Comparison of ENCODE assay signal across 13 mouse cellular contexts in genomic region chr5:30769075-30769474, GRCm38 (mm10). TPM values are rescaled to one million over a fixed set of nuclear protein-coding genes. Genes with fewer than 3 reads are reported as not detected.
DNase-seq lines count a peak whose midpoint lies in the region; ATAC-seq and TF ChIP-seq lines count a peak whose summit lies in the region.
"Had no signal": no experiment of that assay in that cellular context is flagged by ENCODE, and none has a peak within 500 bp of the region (broad histone marks: within the 10 kb centered on the region; RNA-seq: fewer than 3 reads in every experiment).

No protein-coding gene starts in this region.

- TF ChIP-seq EP300 in heart, postnatal 0 days (IDR thresholded peaks at IDR 0.05; ENCODE audit: low read depth) = no peak

- no peaks in the 10 kb centered on the region for H3K36me3 ChIP-seq in heart, postnatal 0 days (replicated peaks; ENCODE audit: control insufficient read depth, insufficient read depth, low read length)
- peaks cover 14% of the 10 kb centered on the region for H3K36me3 ChIP-seq in midbrain, embryonic 14.5 days (ENCODE audit: control insufficient read depth, insufficient read depth, low read length)
- peaks cover 66% of the 10 kb centered on the region for H3K36me3 ChIP-seq in midbrain, embryonic 10.5 days
- no peaks in the 10 kb centered on the region for H3K36me3 ChIP-seq in intestine, embryonic 16.5 days (ENCODE audit: control insufficient read depth, insufficient read depth, low read length)

- H3K4me2 ChIP-seq in heart, postnatal 0 days (ENCODE audit: low read depth, low read length) = 0 out of 2 replicates have a peak overlapping the region, but pooled peaks have one; percentile 20
- no peak overlapping the region for H3K4me2 ChIP-seq in midbrain, embryonic 14.5 days (ENCODE audit: low read length)
- no peak overlapping the region for H3K4me2 ChIP-seq in intestine, embryonic 16.5 days (ENCODE audit: low read depth, low read length)

- no peak for TF ChIP-seq POLR2A in olfactory bulb, adult 2 months (IDR thresholded peaks at IDR 0.05; ENCODE audit: insufficient read depth, low read depth, low read length)

- H3K4me3 ChIP-seq in heart, postnatal 0 days (ENCODE audit: low read depth, low read length) = no peak overlapping the region
- no peak overlapping the region for H3K4me3 ChIP-seq in midbrain, embryonic 14.5 days (replicated peaks; ENCODE audit: low read depth, low read length)
- no peak overlapping the region for H3K4me3 ChIP-seq in midbrain, embryonic 10.5 days
- no peak overlapping the region for H3K4me3 ChIP-seq in intestine, embryonic 16.5 days (ENCODE audit: low read length)
- no peak overlapping the region for H3K4me3 ChIP-seq in olfactory bulb, adult 2 months (ENCODE audit: insufficient read depth, low read depth, low read length)
- no peak overlapping the region for H3K4me3 ChIP-seq in gastrocnemius, adult 2 months
- H3K4me3 ChIP-seq: erythroblast, embryonic 14.5 days; myocyte had no signal

- TF ChIP-seq CTCF in heart, postnatal 0 days (IDR thresholded peaks at IDR 0.05; ENCODE audit: low read depth) = no peak
- TF ChIP-seq CTCF in olfactory bulb, adult 2 months (IDR thresholded peaks at IDR 0.05; ENCODE audit: insufficient read depth, low read depth, low read length) = no peak
- TF ChIP-seq CTCF in gastrocnemius, adult 2 months (IDR thresholded peaks at IDR 0.05) = no peak

- H3K27me3 ChIP-seq in heart, postnatal 0 days (ENCODE audit: control insufficient read depth, insufficient read depth, low read length) = peaks cover 6% of the 10 kb centered on the region; the same call in 1 of the 2 replicates
- H3K27me3 ChIP-seq in midbrain, embryonic 14.5 days (ENCODE audit: control insufficient read depth, insufficient read depth, low read length) = no peaks in the 10 kb centered on the region
- H3K27me3 ChIP-seq in midbrain, embryonic 10.5 days (ENCODE audit: low read depth, poor library complexity, severe bottlenecking) = peaks cover 6% of the 10 kb centered on the region
- no peaks in the 10 kb centered on the region for H3K27me3 ChIP-seq in intestine, embryonic 16.5 days (replicated peaks; ENCODE audit: control insufficient read depth, insufficient read depth, low read length)

- peaks cover 24% of the 10 kb centered on the region for H3K4me1 ChIP-seq in heart, postnatal 0 days (ENCODE audit: control insufficient read depth, insufficient read depth)
- H3K4me1 ChIP-seq in midbrain, embryonic 14.5 days (ENCODE audit: control insufficient read depth, insufficient read depth, low read length) = peaks cover 52% of the 10 kb centered on the region
- peaks cover 52% of the 10 kb centered on the region for H3K4me1 ChIP-seq in midbrain, embryonic 10.5 days
- peaks cover 14% of the 10 kb centered on the region for H3K4me1 ChIP-seq in intestine, embryonic 16.5 days (ENCODE audit: control insufficient read depth, insufficient read depth, low read length)
- peaks cover 58% of the 10 kb centered on the region for H3K4me1 ChIP-seq in olfactory bulb, adult 2 months (ENCODE audit: control insufficient read depth, insufficient read depth, low read length)

- no peak for DNase-seq in heart, postnatal 0 days (ENCODE audit: low spot score)
- DNase-seq in heart, adult 9 months (ENCODE audit: low spot score in 2 of 2) = no peak
- no peak for DNase-seq in midbrain, embryonic 14.5 days
- DNase-seq in midbrain, embryonic 10.5 days (ENCODE audit: low spot score) = no peak
- no peak for DNase-seq in gastrocnemius, adult 2 months
- DNase-seq: cerebellum, adult 11-12 months; thymus, postnatal 4 days had no signal

- no peak overlapping the region for H3K27ac ChIP-seq in heart, postnatal 0 days (ENCODE audit: low read depth)
- H3K27ac ChIP-seq in midbrain, embryonic 14.5 days (replicated peaks; ENCODE audit: low read depth, low read length) = peak overlapping the region; percentile 72; the same call in 1 of the 2 replicates
- H3K27ac ChIP-seq in midbrain, embryonic 10.5 days (replicated peaks) = no peak overlapping the region
- H3K27ac ChIP-seq in intestine, embryonic 16.5 days (ENCODE audit: low read length) = no peak overlapping the region
- 0 out of 2 replicates have a peak overlapping the region, but pooled peaks have one; percentile 10 for H3K27ac ChIP-seq in olfactory bulb, adult 2 months (ENCODE audit: insufficient read depth, low read depth, low read length)
- no peak overlapping the region for H3K27ac ChIP-seq in gastrocnemius, adult 2 months
- H3K27ac ChIP-seq: liver, embryonic 14.5 days had no signal

- 60% methylated on average over 9 of the region's 9 CpGs for WGBS in heart, postnatal 0 days
- 68% methylated on average over 9 of the region's 9 CpGs for WGBS in midbrain, embryonic 14.5 days
- WGBS in midbrain, embryonic 10.5 days = 91% methylated on average over 9 of the region's 9 CpGs
- WGBS in intestine, embryonic 16.5 days = 75% methylated on average over 9 of the region's 9 CpGs
- 65% methylated on average over 9 of the region's 9 CpGs for WGBS in olfactory bulb, adult 2 months

- no peaks in the 10 kb centered on the region for H3K9me3 ChIP-seq in heart, postnatal 0 days (replicated peaks; ENCODE audit: control insufficient read depth, low read length)
- no peaks in the 10 kb centered on the region for H3K9me3 ChIP-seq in midbrain, embryonic 14.5 days (ENCODE audit: control insufficient read depth, low read length)
- H3K9me3 ChIP-seq in midbrain, embryonic 10.5 days (replicated peaks) = no peaks in the 10 kb centered on the region
- H3K9me3 ChIP-seq in intestine, embryonic 16.5 days (ENCODE audit: control insufficient read depth, low read length) = no peaks in the 10 kb centered on the region

- intact Hi-C loops in gastrocnemius, adult 2 months (cut with DNase I) = no loop called here

- no peak for ATAC-seq in heart, postnatal 0 days (ENCODE audit: insufficient read depth, low read depth)
- no peak; the same call in 1 of the 2 replicates for ATAC-seq in midbrain, embryonic 14.5 days (ENCODE audit: low FRiP score, low TSS enrichment)
- ATAC-seq in intestine, embryonic 16.5 days = peak; percentile 45; the same call in 1 of the 2 replicates
- ATAC-seq: activated CD4-positive, CD25-positive, alpha-beta regulatory T cell, adult 4 months had no signal

- no peak overlapping the region for H3K9ac ChIP-seq in heart, postnatal 0 days (replicated peaks; ENCODE audit: low read depth, low read length)
- no peak overlapping the region for H3K9ac ChIP-seq in midbrain, embryonic 14.5 days (replicated peaks; ENCODE audit: low read length)
- H3K9ac ChIP-seq in intestine, embryonic 16.5 days (ENCODE audit: low read depth, low read length) = no peak overlapping the region
- H3K9ac ChIP-seq: liver, embryonic 14.5 days had no signal

RNA-seq across cellular contexts. Expression of gene Mapre3, which starts 45.4 kb away (rescaled TPM):
- total RNA-seq in heart, postnatal 0 days (2014; rRNA removed; ENCODE audit: low replicate concordance) = 5.3 and 11.9 TPM in 2 replicates
- polyA plus RNA-seq in heart, postnatal 0 days (2015; fragmentation: Nextera tagmentation; extraction: Ambion mirVana) = 15.8 TPM in 2 replicates
- 125 and 129 TPM in 2 replicates for polyA plus RNA-seq in midbrain, embryonic 14.5 days (2014; fragmentation: Nextera tagmentation; extraction: Ambion mirVana)
- 22.9 and 38.2 TPM in 2 replicates for polyA plus RNA-seq in midbrain, embryonic 10.5 days (2016; fragmentation: Nextera tagmentation; extraction: Ambion mirVana)
- 14.0 and 15.4 TPM in 2 replicates for polyA plus RNA-seq in intestine, embryonic 16.5 days (2015; fragmentation: Nextera tagmentation; extraction: Ambion mirVana)
- not detected in 2 replicates for polyA plus RNA-seq in olfactory bulb, adult 2 months (2012; ENCODE audit: insufficient read depth, insufficient read length, low replicate concordance, missing spikeins)
- 10 to 100 TPM; 72.0 to 90.4 TPM for total RNA-seq in gastrocnemius, adult 2 months (2021)

RNA-seq across cellular contexts. Expression of gene Dpysl5, which starts 57.7 kb away (rescaled TPM):
- total RNA-seq in heart, postnatal 0 days (2014; rRNA removed; ENCODE audit: low replicate concordance) = 3.7 and 4.7 TPM in 2 replicates
- 0.71 and 0.83 TPM in 2 replicates for polyA plus RNA-seq in heart, postnatal 0 days (2015; fragmentation: Nextera tagmentation; extraction: Ambion mirVana)
- polyA plus RNA-seq in midbrain, embryonic 14.5 days (2014; fragmentation: Nextera tagmentation; extraction: Ambion mirVana) = 219 and 240 TPM in 2 replicates
- 90.7 and 126 TPM in 2 replicates for polyA plus RNA-seq in midbrain, embryonic 10.5 days (2016; fragmentation: Nextera tagmentation; extraction: Ambion mirVana)
- 5.7 and 6.1 TPM in 2 replicates for polyA plus RNA-seq in intestine, embryonic 16.5 days (2015; fragmentation: Nextera tagmentation; extraction: Ambion mirVana)
- polyA plus RNA-seq in olfactory bulb, adult 2 months (2012; ENCODE audit: insufficient read depth, insufficient read length, low replicate concordance, missing spikeins) = not detected in 2 replicates
- total RNA-seq in gastrocnemius, adult 2 months (2021) = 1 to 10 TPM in 1 of 2 experiments, under 1 TPM in 1; 0.98 to 2.9 TPM
- polyA plus RNA-seq: activated CD4-positive, CD25-positive, alpha-beta regulatory T cell, adult 4 months; erythroblast, embryonic 14.5 days had no signal

Comparison
In these comparisons a context has a peak if more than half of its experiments do, and no peak if none do; other contexts are left out.
1. H3K27ac ChIP-seq: peak in midbrain, embryonic 14.5 days (single experiment) and olfactory bulb, adult 2 months (single experiment); none in heart, postnatal 0 days (single experiment), midbrain, embryonic 10.5 days (single experiment), intestine, embryonic 16.5 days (single experiment) and gastrocnemius, adult 2 months (single experiment).
2. RNA of gene Mapre3, which starts 45.4 kb away (polyA plus RNA-seq): 125 to 129 TPM in midbrain, embryonic 14.5 days, 22.9 to 38.2 TPM in midbrain, embryonic 10.5 days, 15.8 TPM in heart, postnatal 0 days and 14.0 to 15.4 TPM in intestine, embryonic 16.5 days; not detected in olfactory bulb, adult 2 months; every median in the first group is over 10 times any median in the second.
3. RNA of gene Dpysl5, which starts 57.7 kb away (polyA plus RNA-seq): 219 to 240 TPM in midbrain, embryonic 14.5 days and 90.7 to 126 TPM in midbrain, embryonic 10.5 days; 5.7 to 6.1 TPM in intestine, embryonic 16.5 days, 0.71 to 0.83 TPM in heart, postnatal 0 days and not detected in olfactory bulb, adult 2 months; every median in the first group is over 10 times any median in the second.